Mouse (Mus musculus): Measurements from ENCODE around the gene Dapl1. TPM values are rescaled to one million over a fixed set of nuclear protein-coding genes. Genes with fewer than 3 reads are reported as not detected.

The Dapl1 gene
- polyA plus RNA-seq, 1 experiment from 2014 or later = 1.9 TPM

DNA sequence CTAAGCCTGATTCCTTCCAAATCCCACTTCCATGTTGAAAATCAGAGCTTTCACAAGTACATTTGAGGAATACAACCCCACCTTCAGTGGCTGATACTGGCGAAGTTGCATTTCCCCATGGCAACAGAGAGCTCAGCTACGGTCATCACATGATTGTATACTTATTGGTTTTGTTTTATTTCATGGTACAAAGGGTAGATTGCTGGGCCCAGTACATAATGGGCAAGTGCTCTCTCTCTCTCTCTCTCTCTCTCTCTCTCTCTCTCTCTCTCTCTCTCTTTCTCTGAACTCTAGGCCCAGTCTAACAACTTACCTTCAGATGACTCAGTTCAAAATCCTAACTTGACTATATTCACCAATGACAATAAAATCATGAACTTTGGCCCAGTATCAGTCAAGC lies 52.5 kb downstream of the Dapl1 start:
- Histone ChIP-seq H3K36me3 (ENCODE audit: control insufficient read depth, insufficient read depth, low read length) (no peaks in the 10 kb centered on the region), H3K9me3 (ENCODE audit: control insufficient read depth, low read length) (no peaks in the 10 kb centered on the region), H3K4me3 (ENCODE audit: control insufficient read depth in 1 of 2, insufficient read depth in 1 of 2, low read depth in 1 of 2, low read length in 2 of 2) (no peak overlapping the region), H3K4me1 (ENCODE audit: control insufficient read depth in 2 of 2, insufficient read depth in 2 of 2, low read length in 2 of 2) (peaks cover 6 to 11% of the 10 kb centered on the region in 2 experiments; a peak in 3 of 4 replicates), H3K4me2 (ENCODE audit: low read length) (no peak overlapping the region), H3K27ac (replicated peaks in 1 of 2; ENCODE audit: control insufficient read depth in 1 of 2, insufficient read depth in 1 of 2, low read depth in 2 of 2, low read length in 2 of 2) (no peak overlapping the region), H3K27me3 (ENCODE audit: control insufficient read depth, insufficient read depth, low read length) (no peaks in the 10 kb centered on the region), H3K9ac (ENCODE audit: low read length) (no peak overlapping the region)
- 87% methylated on average over 2 of the region's 2 CpGs for WGBS
- ATAC-seq (ENCODE audit: insufficient number of reproducible peaks, insufficient read depth, low FRiP score, low read depth) = no peak

DNA sequence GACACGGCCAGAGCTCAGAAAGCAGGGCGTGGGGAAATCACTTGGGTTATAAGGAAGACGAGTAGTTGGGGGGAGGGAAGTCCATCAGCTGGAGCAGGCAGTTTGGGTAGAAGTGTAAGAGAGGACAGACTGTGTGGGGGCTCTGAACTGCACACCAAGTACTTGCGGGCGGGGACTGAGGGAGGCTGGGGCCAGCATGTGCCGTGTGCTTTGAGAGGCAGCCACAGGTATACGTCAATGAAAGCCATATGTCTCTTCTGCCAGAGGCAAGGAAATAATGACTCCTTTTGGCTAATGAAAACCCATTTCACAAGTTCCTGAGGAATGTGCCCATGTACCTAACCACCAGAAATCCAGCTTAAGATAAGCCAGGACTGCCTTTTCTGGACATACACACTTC lies 53.6 kb downstream of the Dapl1 start:
- no peak overlapping the region for H3K4me3 ChIP-seq (ENCODE audit: control insufficient read depth in 1 of 2, insufficient read depth in 1 of 2, low read depth in 1 of 2, low read length in 2 of 2)
- 79% methylated on average over 7 of the region's 7 CpGs for WGBS
- no peak for ATAC-seq (ENCODE audit: insufficient number of reproducible peaks, insufficient read depth, low FRiP score, low read depth)
- H3K4me2 ChIP-seq (ENCODE audit: low read length) = no peak overlapping the region
- no peaks in the 10 kb centered on the region for H3K27me3 ChIP-seq (ENCODE audit: control insufficient read depth, insufficient read depth, low read length)
- no peak overlapping the region for H3K9ac ChIP-seq (ENCODE audit: low read length)
- peaks cover 6 to 11% of the 10 kb centered on the region in 2 experiments; a peak in 3 of 4 replicates for H3K4me1 ChIP-seq (ENCODE audit: control insufficient read depth in 2 of 2, insufficient read depth in 2 of 2, low read length in 2 of 2)
- no peak overlapping the region for H3K27ac ChIP-seq (replicated peaks in 1 of 2; ENCODE audit: control insufficient read depth in 1 of 2, insufficient read depth in 1 of 2, low read depth in 2 of 2, low read length in 2 of 2)
- H3K36me3 ChIP-seq (ENCODE audit: control insufficient read depth, insufficient read depth, low read length) = no peaks in the 10 kb centered on the region
- no peaks in the 10 kb centered on the region for H3K9me3 ChIP-seq (ENCODE audit: control insufficient read depth, low read length)

DNA sequence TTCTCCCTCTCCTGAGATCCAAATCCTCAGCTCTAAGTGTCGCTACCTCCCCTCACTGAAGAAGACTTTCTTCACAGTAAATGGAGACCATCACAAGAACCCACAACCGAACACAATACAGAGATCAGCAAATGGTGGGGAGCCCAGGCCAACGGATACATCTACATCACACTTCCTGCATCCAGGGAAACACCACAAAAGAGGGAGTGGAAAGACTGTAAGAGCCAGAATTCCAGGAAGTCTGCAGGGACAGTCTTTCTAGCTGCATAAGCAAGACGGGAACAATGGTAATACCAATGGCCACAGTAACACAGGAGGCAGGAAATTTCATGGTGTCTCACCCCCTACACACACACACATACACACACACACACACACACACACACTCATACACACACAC lies 55.3 kb downstream of the Dapl1 start:
- Histone ChIP-seq H3K4me1 (ENCODE audit: control insufficient read depth in 2 of 2, insufficient read depth in 2 of 2, low read length in 2 of 2) (peaks cover 6 to 9% of the 10 kb centered on the region in 2 experiments), H3K4me3 (ENCODE audit: control insufficient read depth in 1 of 2, insufficient read depth in 1 of 2, low read depth in 1 of 2, low read length in 2 of 2) (no peak overlapping the region), H3K36me3 (ENCODE audit: control insufficient read depth, insufficient read depth, low read length) (no peaks in the 10 kb centered on the region), H3K9me3 (ENCODE audit: control insufficient read depth, low read length) (no peaks in the 10 kb centered on the region), H3K27me3 (ENCODE audit: control insufficient read depth, insufficient read depth, low read length) (no peaks in the 10 kb centered on the region), H3K9ac (ENCODE audit: low read length) (no peak overlapping the region), H3K27ac (replicated peaks in 1 of 2; ENCODE audit: control insufficient read depth in 1 of 2, insufficient read depth in 1 of 2, low read depth in 2 of 2, low read length in 2 of 2) (peak overlapping the region; percentile 48 to 49; a peak in 2 of 4 replicates), H3K4me2 (ENCODE audit: low read length) (no peak overlapping the region)
- ATAC-seq (ENCODE audit: insufficient number of reproducible peaks, insufficient read depth, low FRiP score, low read depth) = no peak
- WGBS = 55% methylated on average over 4 of the region's 4 CpGs

DNA sequence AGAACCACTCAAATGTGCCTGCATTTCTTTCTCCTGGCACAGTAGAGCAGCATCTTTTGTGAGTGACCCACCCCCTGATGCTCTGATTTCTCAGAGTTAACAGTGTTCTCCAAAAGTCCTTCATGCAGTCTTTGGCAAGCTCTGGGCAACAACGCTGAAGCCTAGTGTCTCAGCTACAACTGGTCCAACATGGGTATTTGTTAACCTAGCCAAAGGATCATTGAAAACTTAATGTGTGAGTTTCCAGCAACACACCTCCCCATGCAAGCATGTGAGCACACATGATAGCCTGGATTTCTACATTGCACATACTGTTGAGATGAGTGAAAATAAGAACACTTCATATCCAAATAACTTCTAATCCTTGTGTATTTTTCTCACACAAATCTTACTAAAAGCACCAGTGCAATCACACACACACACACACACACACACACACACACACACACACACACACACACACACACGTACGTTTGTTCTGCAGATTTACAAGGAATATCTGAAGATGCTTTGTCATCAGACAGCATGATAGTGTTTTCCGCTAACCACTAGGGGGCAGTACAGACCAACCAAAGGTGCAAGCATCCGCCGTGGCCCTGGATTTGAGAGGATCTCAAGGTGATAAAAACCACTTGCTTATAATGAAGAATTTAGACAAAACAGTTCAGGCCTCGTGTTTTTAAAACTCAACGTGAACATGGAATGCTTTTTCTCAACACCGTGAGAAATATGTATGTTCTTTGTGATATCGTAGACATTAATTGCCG lies 56.9 kb downstream of the Dapl1 start:
- WGBS = 23% methylated on average over 11 of the region's 11 CpGs

DNA sequence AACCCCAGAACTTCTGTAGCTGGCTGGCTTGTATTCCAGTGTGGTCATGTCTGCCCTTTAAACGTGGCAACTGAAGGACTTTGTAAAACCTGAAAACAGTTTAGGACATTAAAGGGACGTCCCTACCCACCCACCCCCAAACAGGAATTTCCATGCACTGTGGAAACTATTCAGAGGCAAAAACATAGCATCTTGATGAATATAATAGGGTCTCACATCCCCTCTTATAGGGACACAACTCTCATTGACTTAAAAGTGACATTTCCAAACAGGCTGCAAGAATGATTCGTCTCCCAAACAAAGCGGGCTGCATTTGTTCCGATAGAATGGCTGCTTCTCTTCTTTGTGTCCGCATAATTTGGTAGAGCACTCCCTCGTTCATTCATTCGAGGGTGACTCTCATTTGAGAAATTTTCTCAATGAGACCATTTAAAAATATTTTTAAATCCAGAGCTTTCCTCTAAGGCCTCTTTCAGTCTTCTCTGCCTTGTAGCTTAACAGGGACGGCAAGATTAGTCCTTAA lies 59.2 kb downstream of the Dapl1 start:
- Histone ChIP-seq H3K4me2 (ENCODE audit: low read length) (no peak overlapping the region), H3K27me3 (ENCODE audit: control insufficient read depth, insufficient read depth, low read length) (no peaks in the 10 kb centered on the region), H3K4me3 (ENCODE audit: control insufficient read depth in 1 of 2, insufficient read depth in 1 of 2, low read depth in 1 of 2, low read length in 2 of 2) (no peak overlapping the region), H3K36me3 (ENCODE audit: control insufficient read depth, insufficient read depth, low read length) (no peaks in the 10 kb centered on the region), H3K27ac (replicated peaks in 1 of 2; ENCODE audit: control insufficient read depth in 1 of 2, insufficient read depth in 1 of 2, low read depth in 2 of 2, low read length in 2 of 2) (no peak overlapping the region), H3K9me3 (ENCODE audit: control insufficient read depth, low read length) (no peaks in the 10 kb centered on the region), H3K4me1 (ENCODE audit: control insufficient read depth in 2 of 2, insufficient read depth in 2 of 2, low read length in 2 of 2) (peaks cover 6 to 9% of the 10 kb centered on the region in 2 experiments), H3K9ac (ENCODE audit: low read length) (no peak overlapping the region)
- 77% methylated on average over 9 of the region's 9 CpGs for WGBS
- no peak for ATAC-seq (ENCODE audit: insufficient number of reproducible peaks, insufficient read depth, low FRiP score, low read depth)

More for the DNA sequence above, 56.9 kb downstream of the Dapl1 start:
- ATAC-seq (ENCODE audit: insufficient number of reproducible peaks, insufficient read depth, low FRiP score, low read depth) = no peak
- Histone ChIP-seq H3K27me3 (ENCODE audit: control insufficient read depth, insufficient read depth, low read length) (no peaks in the 10 kb centered on the region), H3K36me3 (ENCODE audit: control insufficient read depth, insufficient read depth, low read length) (no peaks in the 10 kb centered on the region), H3K4me3 (ENCODE audit: control insufficient read depth in 1 of 2, insufficient read depth in 1 of 2, low read depth in 1 of 2, low read length in 2 of 2) (no peak overlapping the region), H3K4me1 (ENCODE audit: control insufficient read depth in 2 of 2, insufficient read depth in 2 of 2, low read length in 2 of 2) (peaks cover 6 to 9% of the 10 kb centered on the region in 2 experiments), H3K9ac (ENCODE audit: low read length) (no peak overlapping the region), H3K4me2 (ENCODE audit: low read length) (no peak overlapping the region), H3K27ac (replicated peaks in 1 of 2; ENCODE audit: control insufficient read depth in 1 of 2, insufficient read depth in 1 of 2, low read depth in 2 of 2, low read length in 2 of 2) (no peak overlapping the region), H3K9me3 (ENCODE audit: control insufficient read depth, low read length) (no peaks in the 10 kb centered on the region)

DNA sequence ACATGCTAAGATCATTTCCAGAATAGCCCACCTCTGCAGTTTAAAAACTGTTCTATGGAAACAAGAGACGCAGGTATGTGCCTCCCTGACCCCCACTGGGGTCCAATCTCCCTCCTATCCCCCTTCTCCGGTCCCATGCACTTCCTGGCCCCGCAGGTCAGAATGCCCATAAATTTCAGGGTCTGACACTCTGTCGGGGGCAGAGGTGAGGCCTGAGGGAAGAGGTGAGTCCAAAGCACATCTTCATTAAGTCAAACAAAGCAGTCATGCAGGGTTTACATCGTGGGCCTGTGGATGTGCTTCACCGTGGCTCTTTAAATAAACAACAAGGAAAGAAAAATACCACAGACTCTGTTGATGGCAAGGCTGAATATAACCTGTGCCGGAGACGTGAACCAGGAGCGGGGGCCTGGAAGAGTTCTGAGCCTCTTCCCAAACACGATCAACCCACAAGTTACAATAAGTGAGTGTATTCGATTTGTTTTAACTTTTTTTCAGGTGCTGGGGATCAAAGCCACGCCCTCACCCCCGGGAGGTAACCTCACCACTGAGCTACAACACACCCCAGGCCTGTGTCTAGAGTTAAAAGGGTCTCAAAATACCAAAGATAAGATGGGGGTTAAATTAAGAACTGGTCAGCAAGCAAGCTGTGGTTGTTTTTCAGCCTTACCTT lies 59.9 kb downstream of the Dapl1 start:
- no peak for ATAC-seq (ENCODE audit: insufficient number of reproducible peaks, insufficient read depth, low FRiP score, low read depth)
- Histone ChIP-seq H3K4me1 (ENCODE audit: control insufficient read depth in 2 of 2, insufficient read depth in 2 of 2, low read length in 2 of 2) (peaks cover 6 to 9% of the 10 kb centered on the region in 2 experiments), H3K9me3 (ENCODE audit: control insufficient read depth, low read length) (no peaks in the 10 kb centered on the region), H3K9ac (ENCODE audit: low read length) (no peak overlapping the region), H3K36me3 (ENCODE audit: control insufficient read depth, insufficient read depth, low read length) (no peaks in the 10 kb centered on the region), H3K4me3 (ENCODE audit: control insufficient read depth in 1 of 2, insufficient read depth in 1 of 2, low read depth in 1 of 2, low read length in 2 of 2) (no peak overlapping the region), H3K4me2 (ENCODE audit: low read length) (peak overlapping the region; percentile 3; the same call in 1 of the 2 replicates), H3K27ac (replicated peaks in 1 of 2; ENCODE audit: control insufficient read depth in 1 of 2, insufficient read depth in 1 of 2, low read depth in 2 of 2, low read length in 2 of 2) (no peak overlapping the region), H3K27me3 (ENCODE audit: control insufficient read depth, insufficient read depth, low read length) (no peaks in the 10 kb centered on the region)
- WGBS = 20% methylated on average over 13 of the region's 13 CpGs

DNA sequence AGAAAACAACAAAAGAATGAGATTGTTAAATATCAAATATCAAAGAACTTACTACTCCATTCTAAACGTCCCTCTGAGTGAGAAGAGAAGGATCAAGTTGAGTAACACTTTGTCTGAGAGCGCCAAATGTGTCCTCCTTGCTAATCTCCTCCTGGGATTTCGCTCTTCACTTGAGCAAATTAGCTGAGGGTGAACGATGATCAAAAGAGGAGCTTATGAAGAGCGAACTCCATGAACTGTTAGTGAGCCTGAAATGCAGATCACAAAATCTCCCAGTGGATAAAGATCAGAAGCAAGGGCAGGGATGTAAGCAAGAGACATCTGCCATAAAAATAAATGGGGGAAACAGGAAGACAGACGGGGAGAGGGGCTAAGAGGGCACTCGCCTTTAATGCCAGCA lies 60.5 kb downstream of the Dapl1 start:
- H3K4me1 ChIP-seq (ENCODE audit: control insufficient read depth in 2 of 2, insufficient read depth in 2 of 2, low read length in 2 of 2) = peaks cover 6 to 9% of the 10 kb centered on the region in 2 experiments
- H3K4me2 ChIP-seq (ENCODE audit: low read length) = no peak overlapping the region; the same call in 1 of the 2 replicates
- no peaks in the 10 kb centered on the region for H3K9me3 ChIP-seq (ENCODE audit: control insufficient read depth, low read length)
- ATAC-seq (ENCODE audit: insufficient number of reproducible peaks, insufficient read depth, low FRiP score, low read depth) = no peak
- H3K27ac ChIP-seq (replicated peaks in 1 of 2; ENCODE audit: control insufficient read depth in 1 of 2, insufficient read depth in 1 of 2, low read depth in 2 of 2, low read length in 2 of 2) = no peak overlapping the region
- no peak overlapping the region for H3K4me3 ChIP-seq (ENCODE audit: control insufficient read depth in 1 of 2, insufficient read depth in 1 of 2, low read depth in 1 of 2, low read length in 2 of 2)
- no peak overlapping the region for H3K9ac ChIP-seq (ENCODE audit: low read length)
- no peaks in the 10 kb centered on the region for H3K27me3 ChIP-seq (ENCODE audit: control insufficient read depth, insufficient read depth, low read length)
- 40% methylated on average over 7 of the region's 7 CpGs for WGBS
- no peaks in the 10 kb centered on the region for H3K36me3 ChIP-seq (ENCODE audit: control insufficient read depth, insufficient read depth, low read length)

All from heart, embryonic 14.5 days (tissue).